Mouse (Mus musculus) c-Kit-negative CD71-positive TER-119-positive erythroid progenitor cells, embryonic 14.5 days (primary cell): ENCODE measurements around the gene Fam219a.
A peak's percentile ranks its signal among the peaks of the same experiment; 100 is the strongest.

Source experiments
- DNase-seq: peaks from one replicate; pipeline ENCODE4 v3.0.0-alpha.2; 2013; ENCODE audit warnings: low read depth, low spot score

Gene Fam219a

DNA sequence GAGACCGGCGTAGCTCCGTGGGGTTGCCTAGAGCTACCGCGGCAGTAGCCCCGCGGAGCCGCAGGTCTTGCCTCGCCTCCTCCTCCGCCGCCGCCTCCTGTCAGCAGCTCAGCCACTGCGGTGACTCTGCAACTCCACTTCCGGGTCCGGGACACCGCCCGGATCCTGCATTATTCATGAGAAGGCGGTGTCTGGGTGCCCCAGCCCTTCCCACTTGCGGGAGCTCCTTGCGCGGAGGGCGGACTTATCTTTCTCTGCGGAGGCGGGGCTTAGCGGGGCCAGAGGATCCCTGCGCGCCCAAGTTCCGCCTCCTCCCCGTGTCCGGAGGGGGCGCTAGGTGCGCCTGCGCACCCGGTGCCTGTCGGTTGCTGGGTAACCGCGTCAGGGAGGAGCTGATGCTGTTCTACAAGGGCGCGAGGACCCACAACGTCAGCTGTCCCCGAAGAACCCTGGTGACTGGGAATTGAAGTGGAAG lies at the start of gene Fam219a, which contains the start of gene Dnaic1:
Gene Fam219a, minus strand, starts transcription at position 128 of the 475 bp plus-strand sequence.
Gene Dnaic1, plus strand, starts transcription at position 365 of the 475 bp plus-strand sequence.
- peak; percentile 71 for DNase-seq

- no peak for DNase-seq
These were observed 46.6 kb upstream of the Fam219a start for GRCm38 (mm10) chr4:41615661-41616599.

DNA sequence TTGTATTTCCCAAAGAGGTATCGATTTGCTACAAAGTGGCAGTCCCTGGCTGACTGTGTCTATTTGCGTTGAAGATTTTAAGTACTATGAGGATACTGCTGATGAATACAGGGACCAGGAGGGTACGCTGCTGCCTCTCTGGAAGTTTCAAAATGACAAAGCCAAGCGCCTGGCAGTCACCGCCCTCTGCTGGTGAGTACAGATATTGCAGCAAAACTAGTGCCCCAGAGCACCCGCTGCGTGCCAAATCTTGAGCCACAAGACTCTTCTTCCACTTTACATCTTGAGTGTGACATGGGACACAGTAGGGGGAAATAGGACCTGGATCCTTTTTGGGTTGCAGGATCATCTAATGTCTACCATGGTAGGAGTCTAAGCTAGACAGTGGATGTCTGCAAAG lies 44.8 kb upstream of the Fam219a start:
- DNase-seq: peak; percentile 21

DNA sequence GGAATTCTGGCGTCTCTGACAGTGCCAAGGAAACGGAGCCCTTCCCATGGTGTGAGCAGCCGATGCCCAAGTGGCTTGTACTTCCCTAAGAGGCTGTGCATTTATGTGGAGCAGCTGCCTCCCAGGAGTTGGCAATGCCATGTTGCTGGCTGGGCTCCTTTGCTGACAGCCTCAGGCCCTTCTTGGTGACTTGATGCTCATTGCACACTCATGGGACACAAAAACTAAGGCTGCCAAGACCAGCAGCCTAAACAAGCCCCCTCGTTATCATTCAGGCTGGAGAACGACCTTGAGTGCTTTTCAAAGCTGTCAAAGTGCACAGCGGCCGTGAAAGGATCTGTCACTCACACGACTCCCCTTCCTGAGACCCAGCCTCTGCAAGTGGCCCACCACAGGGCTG lies 42.8 kb upstream of the Fam219a start:
- DNase-seq: no peak

DNA sequence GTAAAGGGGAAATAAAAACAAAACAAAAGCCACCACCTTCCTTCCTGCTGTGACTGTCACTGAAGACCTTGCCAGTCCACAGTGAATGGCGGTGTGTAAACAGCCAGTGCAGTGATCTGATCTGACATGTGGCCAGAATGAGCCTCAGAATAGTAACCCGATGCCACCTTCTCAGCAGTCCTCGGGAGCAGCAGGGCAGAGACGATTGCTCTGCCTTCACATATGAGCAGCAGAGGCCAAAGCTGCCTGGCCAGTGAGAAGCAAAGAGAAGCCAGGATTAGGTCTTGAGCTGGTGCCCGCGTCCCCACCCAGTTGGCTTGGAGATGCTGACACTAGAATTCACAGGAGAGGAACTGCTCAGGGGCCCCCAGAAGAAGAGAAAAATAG lies 41.2 kb upstream of the Fam219a start:
- no peak for DNase-seq

DNA sequence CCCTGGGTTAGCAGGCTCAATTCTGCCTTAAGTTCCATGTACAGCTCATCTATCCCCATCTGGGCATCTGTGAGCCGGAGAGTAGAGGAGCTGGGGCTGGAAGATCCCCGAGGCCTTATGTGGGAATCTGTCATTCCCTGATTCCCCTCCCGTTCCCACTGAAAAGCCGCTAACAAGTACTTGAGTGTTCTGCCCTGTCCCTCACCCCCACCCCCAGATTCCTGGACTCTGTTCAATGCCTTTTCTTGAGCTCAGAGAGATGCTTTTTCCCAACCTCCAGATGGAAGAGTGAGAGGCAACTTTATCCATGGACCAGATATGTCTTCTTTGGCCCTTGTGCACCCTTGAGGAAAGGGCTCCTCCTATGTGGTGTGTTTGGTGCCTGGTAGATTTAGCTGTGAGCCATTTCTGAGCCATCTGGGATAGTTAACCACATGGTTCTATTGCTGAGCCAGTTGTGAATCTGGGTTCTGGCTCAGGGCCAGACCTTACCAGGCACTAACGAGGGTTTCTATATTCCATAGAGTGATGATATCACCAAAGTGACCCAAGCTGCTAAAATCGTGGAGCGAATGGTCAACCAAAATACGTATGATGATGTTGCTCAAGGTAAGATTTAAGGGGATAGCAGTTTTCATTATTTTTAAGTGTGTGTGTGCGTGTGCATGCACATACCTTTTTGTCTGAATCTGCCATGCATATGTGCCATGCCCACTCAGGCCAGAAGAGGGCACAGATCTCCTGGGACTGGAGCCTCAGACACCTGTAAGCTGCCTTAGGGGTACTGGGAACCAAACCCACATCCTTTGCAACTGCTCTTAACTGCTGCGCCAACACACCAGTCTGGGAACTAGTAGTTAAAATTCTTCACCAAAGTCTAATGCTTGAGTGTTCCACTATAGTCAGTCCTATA lies 40.6 kb upstream of the Fam219a start:
- DNase-seq: no peak

DNA sequence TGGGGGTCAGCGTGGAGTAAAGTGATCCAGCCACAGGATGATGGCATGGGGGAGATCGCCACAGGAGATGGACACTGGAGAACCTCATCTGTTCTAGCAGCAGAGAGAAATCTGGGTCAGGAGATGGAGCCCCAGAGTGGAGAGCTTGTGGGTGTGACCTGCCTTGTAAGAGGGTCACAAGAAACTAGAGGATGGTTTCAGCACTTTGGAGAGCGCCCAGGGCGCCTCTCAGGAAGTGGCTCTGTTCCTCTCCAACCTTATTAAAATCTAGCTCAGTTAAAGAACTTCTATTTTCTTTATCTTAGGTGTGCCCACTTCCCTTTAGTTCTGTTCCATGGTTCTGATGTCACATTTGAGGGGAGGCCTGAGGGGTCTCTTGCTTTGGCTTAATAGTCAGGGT lies 37.4 kb upstream of the Fam219a start:
- DNase-seq: no peak

GRCm38 (mm10) chr4:41604476-41605396 lies 35.4 kb upstream of the Fam219a start:
- no peak for DNase-seq

- no peak for DNase-seq
These were observed 33.5 kb upstream of the Fam219a start for GRCm38 (mm10) chr4:41602818-41603217.

DNA sequence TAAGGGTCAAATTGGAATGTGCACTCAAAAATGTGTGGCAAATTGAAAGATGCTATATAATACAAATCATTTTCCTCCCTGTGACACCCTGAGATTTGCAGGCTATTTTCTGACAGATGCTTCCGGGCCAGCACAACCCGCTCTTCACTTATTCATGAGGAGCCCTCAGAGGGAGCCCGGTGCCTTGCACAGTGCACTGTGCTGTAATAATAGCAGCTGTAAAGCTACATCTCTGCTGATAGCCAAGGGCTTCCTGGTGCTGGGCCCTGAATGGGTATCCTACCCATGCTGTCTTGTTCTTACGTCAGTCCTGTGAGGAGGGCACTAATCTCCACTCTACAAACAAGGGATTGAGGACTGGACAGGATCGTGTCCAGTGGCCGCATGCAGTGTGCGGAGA lies 14.0 kb upstream of the Fam219a start:
- no peak for DNase-seq

GRCm38 (mm10) chr4:41575914-41576313 lies 6.6 kb upstream of the Fam219a start:
- no peak for DNase-seq

- no peak for DNase-seq
These were observed 4.2 kb upstream of the Fam219a start for GRCm38 (mm10) chr4:41573492-41573891.

- DNase-seq: no peak
These were observed 2.2 kb upstream of the Fam219a start for GRCm38 (mm10) chr4:41571490-41571889.

DNA sequence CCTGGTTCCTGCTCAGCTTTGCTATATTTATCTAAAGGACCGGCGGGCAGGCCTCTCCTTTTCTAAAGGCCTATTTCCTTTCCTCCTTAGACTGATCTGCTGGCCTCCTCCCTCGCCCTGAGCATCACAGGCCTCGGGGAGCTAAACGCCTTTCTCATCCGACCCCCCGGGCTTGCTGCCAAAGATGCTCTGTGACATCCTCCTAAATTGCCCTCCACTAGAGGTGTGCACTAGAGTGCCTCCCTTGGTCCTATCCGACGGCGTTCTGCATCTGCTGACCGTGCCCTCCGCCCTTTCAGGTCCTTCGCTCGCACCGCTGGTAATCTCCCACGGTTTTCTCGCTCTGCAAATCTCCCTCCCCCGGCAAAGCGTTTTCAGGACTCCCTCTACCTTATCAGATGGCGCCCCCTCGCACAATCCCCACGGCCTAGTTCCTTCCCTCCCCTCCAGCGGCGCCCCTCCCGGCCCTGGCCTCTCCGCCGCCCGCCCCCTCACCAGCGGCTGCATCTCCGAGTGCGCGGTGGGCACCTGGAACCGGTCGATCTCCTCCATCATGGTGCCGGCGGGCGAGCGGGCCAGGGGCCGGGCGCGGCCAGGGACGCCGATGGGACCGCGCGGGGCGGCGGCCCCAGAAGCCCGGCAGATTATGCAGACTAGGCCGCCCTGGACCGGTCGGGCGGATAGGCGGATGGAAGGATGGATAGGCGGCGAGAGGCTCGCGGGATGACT lies 492 bp downstream of the Fam219a start:
- no peak for DNase-seq

DNA sequence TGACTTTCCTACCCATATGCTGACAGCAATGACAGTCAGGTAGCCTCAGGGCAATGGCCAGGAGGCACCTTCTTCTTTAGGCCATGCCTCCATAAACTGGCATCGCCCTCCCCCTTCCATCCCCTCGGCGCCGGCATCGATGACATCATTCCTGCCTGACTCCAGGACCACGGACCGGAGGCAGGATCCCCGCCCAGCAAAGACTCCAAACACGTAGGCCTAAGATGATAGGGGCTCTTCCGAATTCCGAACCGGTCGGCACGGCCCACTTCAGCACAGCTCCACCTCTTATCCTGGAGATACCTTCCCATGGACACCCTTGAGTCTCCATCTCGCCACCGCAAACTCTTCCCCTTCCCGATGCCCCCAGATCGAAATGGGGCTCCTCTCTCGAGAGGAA lies 1.1 kb downstream of the Fam219a start:
- no peak for DNase-seq

DNA sequence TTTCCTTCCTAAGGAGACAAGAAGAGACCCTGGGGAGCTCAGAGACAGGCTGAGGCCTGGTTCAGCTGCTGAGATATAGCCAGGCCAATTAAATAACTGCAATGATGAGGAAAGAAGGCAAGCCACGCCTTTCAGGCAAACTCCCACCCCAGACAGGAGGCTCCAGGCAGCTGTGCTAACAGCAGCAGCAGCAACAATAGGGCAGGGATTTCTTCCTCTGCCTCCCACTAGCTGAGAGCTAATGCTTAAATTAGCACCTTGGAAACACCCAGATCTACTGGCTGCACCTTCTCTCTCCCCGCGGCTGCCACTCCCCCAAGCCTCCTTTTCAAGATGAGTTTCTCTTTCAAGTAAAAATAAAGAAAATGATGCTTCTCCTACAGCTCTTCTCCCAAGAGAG lies 3.2 kb downstream of the Fam219a start:
- no peak for DNase-seq

- DNase-seq: no peak
These were observed 6.0 kb downstream of the Fam219a start for GRCm38 (mm10) chr4:41563297-41563696.

DNA sequence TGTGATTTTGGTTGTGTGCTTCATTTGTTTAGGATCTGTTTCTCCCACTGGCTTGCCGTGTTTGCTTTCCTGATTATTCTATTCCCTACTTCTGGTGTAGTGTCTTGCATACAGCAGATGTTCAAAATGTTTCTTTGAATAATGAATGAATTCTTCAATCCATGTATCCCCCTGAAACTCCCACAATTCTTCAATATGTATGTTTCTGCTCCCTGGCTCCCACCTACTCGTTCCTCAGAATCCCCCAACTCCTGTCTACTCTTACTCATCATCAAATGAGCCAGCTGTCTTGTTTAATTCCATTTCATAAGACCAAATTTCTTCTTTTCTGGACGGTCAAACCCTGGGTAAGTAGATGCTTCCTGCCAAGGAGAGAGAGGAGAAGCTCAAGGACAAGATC lies 12.2 kb downstream of the Fam219a start:
- DNase-seq: no peak

- no peak for DNase-seq
These were observed 12.9 kb downstream of the Fam219a start for GRCm38 (mm10) chr4:41556311-41556953.
